Mouse (Mus musculus) A20 (cell line): ENCODE data around the gene Tnfaip6.
A peak's percentile ranks its signal among the peaks of the same experiment; 100 is the strongest.

Source experiments
- DNase-seq: peaks from one replicate; pipeline ENCODE4 v3.0.0-alpha.2; 2011; ENCODE audit warnings: low read depth, low spot score

The Tnfaip6 gene

GRCm38 (mm10) chr2:52052335-52052734, 14.5 kb downstream of the Tnfaip6 start:
- DNase-seq: no peak

- DNase-seq: no peak
Measured at GRCm38 (mm10) chr2:52053502-52053901, 15.7 kb downstream of the Tnfaip6 start.

- DNase-seq: no peak
Measured at GRCm38 (mm10) chr2:52055616-52056015, 17.8 kb downstream of the Tnfaip6 start.

- DNase-seq: no peak
Measured at GRCm38 (mm10) chr2:52057099-52057498, 19.3 kb downstream of the Tnfaip6 start.

- DNase-seq: no peak
Measured at GRCm38 (mm10) chr2:52057681-52058080, 19.9 kb downstream of the Tnfaip6 start.

GRCm38 (mm10) chr2:52068641-52069040, 30.8 kb downstream of the Tnfaip6 start:
- DNase-seq: no peak

GRCm38 (mm10) chr2:52070816-52071215, 33.0 kb downstream of the Tnfaip6 start:
- DNase-seq: no peak

GRCm38 (mm10) chr2:52071241-52071991, 33.6 kb downstream of the Tnfaip6 start:
- no peak for DNase-seq

GRCm38 (mm10) chr2:52072065-52072490, 34.3 kb downstream of the Tnfaip6 start:
- no peak for DNase-seq

GRCm38 (mm10) chr2:52072491-52073140, 34.8 kb downstream of the Tnfaip6 start, which contains the start of gene Rif1:
Gene Rif1, plus strand, starts transcription at chr2:52072832.
- DNase-seq: peak; percentile 88

- DNase-seq: no peak
Measured at GRCm38 (mm10) chr2:52073141-52073904, 35.5 kb downstream of the Tnfaip6 start.

- no peak for DNase-seq
Measured at GRCm38 (mm10) chr2:52078666-52079065, 40.9 kb downstream of the Tnfaip6 start.

- DNase-seq: no peak
Measured at GRCm38 (mm10) chr2:52084013-52084412, 46.2 kb downstream of the Tnfaip6 start.

- DNase-seq: no peak
Measured at GRCm38 (mm10) chr2:52084571-52084970, 46.8 kb downstream of the Tnfaip6 start.
